In the genomic region with DNA sequence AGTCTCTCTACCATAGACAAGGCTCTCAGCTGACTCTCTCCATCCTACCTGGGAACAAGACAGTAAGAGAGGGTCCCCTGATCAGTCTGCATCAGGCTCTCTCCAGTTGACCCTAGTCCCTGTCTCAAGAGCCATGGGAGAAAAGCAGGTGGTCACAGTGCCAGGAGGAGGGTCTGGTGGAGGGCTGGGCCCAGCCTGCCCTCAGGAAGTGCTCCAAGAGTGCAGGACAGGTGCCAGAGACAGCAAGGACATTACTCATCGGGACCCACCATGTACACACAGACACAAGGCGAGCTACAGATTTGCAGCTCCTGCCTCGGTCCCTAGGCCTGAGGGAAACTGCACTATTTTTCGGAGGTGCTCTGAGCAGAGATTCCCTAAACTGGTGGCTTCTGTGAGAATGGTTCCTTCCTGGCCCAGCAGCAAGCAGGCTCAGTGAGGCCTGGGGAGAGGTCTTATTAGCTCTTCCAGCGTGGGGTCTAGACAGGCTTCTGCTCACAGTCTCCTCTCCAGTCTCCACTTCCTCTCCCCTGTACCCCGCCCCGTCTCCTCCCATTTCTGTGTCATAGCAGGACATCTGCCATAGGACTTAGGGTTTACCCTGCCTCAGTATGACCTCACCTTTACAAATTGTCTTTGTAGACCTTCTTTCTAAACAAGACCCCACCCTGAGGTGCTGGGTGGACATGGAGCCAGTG, we compare ENCODE assay signal across 8 mouse cellular contexts. TPM values are rescaled to one million over a fixed set of nuclear protein-coding genes. Genes with fewer than 3 reads are reported as not detected.
A peak's percentile ranks its signal among the peaks of the same experiment; 100 is the strongest.
DNase-seq lines count a peak whose midpoint lies in the region; ATAC-seq and TF ChIP-seq lines count a peak whose summit lies in the region.

No protein-coding gene starts in this region.

- 77% methylated on average over 7 of the region's 7 CpGs for WGBS in limb, embryonic 13.5 days
- WGBS in midbrain, postnatal 0 days: 68% methylated on average over 7 of the region's 7 CpGs

- peak overlapping the region; percentile 43; the same call in 1 of the 2 replicates for H3K9ac ChIP-seq in limb, embryonic 13.5 days
- H3K9ac ChIP-seq in midbrain, postnatal 0 days (replicated peaks; ENCODE audit: low read length, poor library complexity, severe bottlenecking): no peak overlapping the region

- H3K4me3 ChIP-seq in layer of hippocampus, adult 2 months: peak overlapping the region; percentile 20
- no peak overlapping the region for H3K4me3 ChIP-seq in limb, embryonic 13.5 days
- no peak overlapping the region for H3K4me3 ChIP-seq in midbrain, postnatal 0 days (ENCODE audit: low read depth, low read length)

- ATAC-seq in granulocyte monocyte progenitor cell, adult 5-6 weeks (replicated peaks; ENCODE audit: poor library complexity, severe bottlenecking): peak; percentile 34
- ATAC-seq in limb, embryonic 13.5 days (ENCODE audit: low FRiP score, low read depth): no peak
- ATAC-seq in midbrain, postnatal 0 days (ENCODE audit: low FRiP score): no peak

- H3K27me3 ChIP-seq in limb, embryonic 13.5 days: peaks cover 11% of the 10 kb centered on the region
- H3K27me3 ChIP-seq in midbrain, postnatal 0 days (ENCODE audit: insufficient read depth, low read length): no peaks in the 10 kb centered on the region

- H3K4me2 ChIP-seq in limb, embryonic 13.5 days (replicated peaks): no peak overlapping the region
- H3K4me2 ChIP-seq in midbrain, postnatal 0 days (ENCODE audit: low read depth, low read length, poor library complexity, severe bottlenecking): no peak overlapping the region

- H3K9me3 ChIP-seq in limb, embryonic 13.5 days: no peaks in the 10 kb centered on the region
- H3K9me3 ChIP-seq in midbrain, postnatal 0 days (ENCODE audit: low read length): no peaks in the 10 kb centered on the region

- H3K36me3 ChIP-seq in limb, embryonic 13.5 days: no peaks in the 10 kb centered on the region
- no peaks in the 10 kb centered on the region for H3K36me3 ChIP-seq in midbrain, postnatal 0 days (ENCODE audit: insufficient read depth, low read length)

- peak overlapping the region; percentile 88 for H3K27ac ChIP-seq in layer of hippocampus, adult 2 months
- no peak overlapping the region; the same call in 1 of the 2 replicates for H3K27ac ChIP-seq in limb, embryonic 13.5 days
- 0 out of 2 replicates have a peak overlapping the region, but pooled peaks have one; percentile 18 for H3K27ac ChIP-seq in midbrain, postnatal 0 days (ENCODE audit: low read depth, low read length)

- no peak for TF ChIP-seq CTCF in layer of hippocampus, adult 2 months (conservative IDR thresholded peaks at IDR 0.05)
- no peak for TF ChIP-seq CTCF in midbrain, postnatal 0 days (IDR thresholded peaks at IDR 0.05)

- H3K4me1 ChIP-seq in limb, embryonic 13.5 days: peaks cover 24% of the 10 kb centered on the region
- peaks cover 22% of the 10 kb centered on the region for H3K4me1 ChIP-seq in midbrain, postnatal 0 days (ENCODE audit: insufficient read depth, low read length)

- no peak for DNase-seq in layer of hippocampus, adult 2 months (ENCODE audit: low spot score in 2 of 2)
- no peak for DNase-seq in layer of hippocampus, postnatal 10 days (ENCODE audit: low spot score in 2 of 2)
- DNase-seq in midbrain, postnatal 0 days (ENCODE audit: low spot score): no peak
- DNase-seq in urinary bladder, postnatal 25 days (ENCODE audit: low spot score): no peak
- DNase-seq in layer of hippocampus, postnatal 14 days (ENCODE audit: low spot score in 2 of 2): no peak
- no peak for DNase-seq in spleen, postnatal 4 days (ENCODE audit: low spot score in 2 of 2)

RNA-seq across cellular contexts. Expression of a gene that starts 4.7 kb away (rescaled TPM):
- total RNA-seq in layer of hippocampus, adult 2 months (2021): 100 to 1,000 TPM; 196 to 207 TPM
- 100 to 1,000 TPM; 136 to 148 TPM for total RNA-seq in layer of hippocampus, postnatal 10 days (2021)
- 8.3 and 15.1 TPM in 2 replicates for total RNA-seq in granulocyte monocyte progenitor cell, adult 5-6 weeks (2014; fragmentation: Nextera tagmentation)
- 5.2 and 8.3 TPM in 2 replicates for total RNA-seq in granulocyte monocyte progenitor cell, adult 5-6 weeks (2017)
- polyA plus RNA-seq in limb, embryonic 13.5 days (2015; fragmentation: Nextera tagmentation; extraction: Ambion mirVana): 5.2 and 6.1 TPM in 2 replicates
- total RNA-seq in midbrain, postnatal 0 days (2014; rRNA removed): 170 and 178 TPM in 2 replicates
- polyA plus RNA-seq in midbrain, postnatal 0 days (2015; fragmentation: Nextera tagmentation; extraction: Ambion mirVana): 44.9 and 46.9 TPM in 2 replicates
- 100 to 1,000 TPM; 193 to 202 TPM for total RNA-seq in layer of hippocampus, postnatal 14 days (2021)

RNA-seq across cellular contexts. Expression of a gene that starts 44.3 kb away (rescaled TPM):
- total RNA-seq in layer of hippocampus, adult 2 months (2021): 10 to 100 TPM; 35.6 to 37.0 TPM
- total RNA-seq in layer of hippocampus, postnatal 10 days (2021): 10 to 100 TPM; 44.3 to 53.4 TPM
- total RNA-seq in granulocyte monocyte progenitor cell, adult 5-6 weeks (2014; fragmentation: Nextera tagmentation): 8.3 and 14.9 TPM in 2 replicates
- 11.3 and 23.8 TPM in 2 replicates for total RNA-seq in granulocyte monocyte progenitor cell, adult 5-6 weeks (2017)
- polyA plus RNA-seq in limb, embryonic 13.5 days (2015; fragmentation: Nextera tagmentation; extraction: Ambion mirVana): 27.3 and 29.0 TPM in 2 replicates
- total RNA-seq in midbrain, postnatal 0 days (2014; rRNA removed): 17.7 and 19.0 TPM in 2 replicates
- 25.4 and 27.7 TPM in 2 replicates for polyA plus RNA-seq in midbrain, postnatal 0 days (2015; fragmentation: Nextera tagmentation; extraction: Ambion mirVana)
- total RNA-seq in layer of hippocampus, postnatal 14 days (2021): 10 to 100 TPM; 43.9 to 44.9 TPM

RNA-seq across cellular contexts. Expression of a gene that starts 56.2 kb away (rescaled TPM):
- total RNA-seq in layer of hippocampus, adult 2 months (2021): 10 to 100 TPM; 16.3 to 17.1 TPM
- total RNA-seq in layer of hippocampus, postnatal 10 days (2021): 10 to 100 TPM; 19.3 to 19.7 TPM
- 15.3 and 22.2 TPM in 2 replicates for total RNA-seq in granulocyte monocyte progenitor cell, adult 5-6 weeks (2014; fragmentation: Nextera tagmentation)
- total RNA-seq in granulocyte monocyte progenitor cell, adult 5-6 weeks (2017): 7.5 and 9.3 TPM in 2 replicates
- polyA plus RNA-seq in limb, embryonic 13.5 days (2015; fragmentation: Nextera tagmentation; extraction: Ambion mirVana): 18.1 and 18.5 TPM in 2 replicates
- total RNA-seq in midbrain, postnatal 0 days (2014; rRNA removed): 28.6 and 32.1 TPM in 2 replicates
- polyA plus RNA-seq in midbrain, postnatal 0 days (2015; fragmentation: Nextera tagmentation; extraction: Ambion mirVana): 14.9 and 17.6 TPM in 2 replicates
- total RNA-seq in layer of hippocampus, postnatal 14 days (2021): 10 to 100 TPM; 17.2 to 18.0 TPM

RNA-seq across cellular contexts. Expression of a gene that starts 56.4 kb away (rescaled TPM):
- total RNA-seq in layer of hippocampus, adult 2 months (2021): 10 to 100 TPM; 35.2 to 46.9 TPM
- total RNA-seq in layer of hippocampus, postnatal 10 days (2021): 10 to 100 TPM; 36.4 to 37.3 TPM
- 37.0 and 64.8 TPM in 2 replicates for total RNA-seq in granulocyte monocyte progenitor cell, adult 5-6 weeks (2014; fragmentation: Nextera tagmentation)
- total RNA-seq in granulocyte monocyte progenitor cell, adult 5-6 weeks (2017): 30.2 and 31.6 TPM in 2 replicates
- polyA plus RNA-seq in limb, embryonic 13.5 days (2015; fragmentation: Nextera tagmentation; extraction: Ambion mirVana): 69.3 and 76.9 TPM in 2 replicates
- 32.9 and 64.8 TPM in 2 replicates for total RNA-seq in midbrain, postnatal 0 days (2014; rRNA removed)
- polyA plus RNA-seq in midbrain, postnatal 0 days (2015; fragmentation: Nextera tagmentation; extraction: Ambion mirVana): 56.8 and 57.0 TPM in 2 replicates
- 10 to 100 TPM; 34.9 to 38.0 TPM for total RNA-seq in layer of hippocampus, postnatal 14 days (2021)

Comparison
In these comparisons a context has a peak if more than half of its experiments do, and no peak if none do; other contexts are left out.
1. RNA of a gene that starts 4.7 kb away (total RNA-seq): 196 to 207 TPM in layer of hippocampus, adult 2 months, 193 to 202 TPM in layer of hippocampus, postnatal 14 days, 170 to 178 TPM in midbrain, postnatal 0 days and 136 to 148 TPM in layer of hippocampus, postnatal 10 days; 5.2 to 15.1 TPM in granulocyte monocyte progenitor cell, adult 5-6 weeks; every median in the first group is over 4 times any median in the second.